In the genomic region with DNA sequence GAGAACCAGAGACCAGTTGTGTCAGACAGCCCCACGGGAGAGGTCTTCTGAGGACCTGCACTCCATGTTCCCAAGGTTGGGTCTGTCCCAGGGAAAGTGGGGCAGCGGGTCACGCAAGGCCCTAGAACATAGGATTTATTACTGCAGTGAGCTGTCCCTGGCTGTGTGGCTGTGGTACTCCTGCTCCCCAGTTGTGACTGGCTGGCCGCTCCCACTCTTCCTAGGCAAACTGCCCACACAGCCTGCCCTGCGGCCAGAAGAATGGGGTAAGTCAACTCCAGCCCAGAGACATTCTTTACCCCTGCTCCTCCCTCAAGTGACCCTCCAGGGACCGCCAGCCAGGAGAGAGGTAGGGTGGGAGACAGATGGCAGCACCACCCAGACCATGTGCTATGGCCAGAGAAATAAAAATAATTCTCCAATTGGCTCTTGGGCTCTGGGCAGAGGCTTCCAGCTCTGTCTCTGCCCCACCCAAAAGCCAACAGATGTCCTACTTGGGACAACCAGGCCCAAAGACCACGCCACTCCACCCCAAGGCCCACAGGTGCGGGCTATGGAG, we compare ENCODE assay signal across 10 mouse cellular contexts. TPM values are rescaled to one million over a fixed set of nuclear protein-coding genes. Genes with fewer than 3 reads are reported as not detected.
A peak's percentile ranks its signal among the peaks of the same experiment; 100 is the strongest.
DNase-seq lines count a peak whose midpoint lies in the region; ATAC-seq and TF ChIP-seq lines count a peak whose summit lies in the region.
"Had no signal": no experiment of that assay in that cellular context is flagged by ENCODE, and none has a peak within 500 bp of the region (broad histone marks: within the 10 kb centered on the region; RNA-seq: fewer than 3 reads in every experiment).

No protein-coding gene starts in this region.

- TF ChIP-seq CTCF in intestine, postnatal 0 days (IDR thresholded peaks at IDR 0.05; ENCODE audit: low read depth) = no peak
- TF ChIP-seq CTCF in lung, postnatal 0 days (IDR thresholded peaks at IDR 0.05) = no peak

- H3K36me3 ChIP-seq in intestine, postnatal 0 days (ENCODE audit: control insufficient read depth, insufficient read depth) = no peaks in the 10 kb centered on the region
- no peaks in the 10 kb centered on the region for H3K36me3 ChIP-seq in intestine, embryonic 16.5 days (ENCODE audit: control insufficient read depth, insufficient read depth, low read length)
- no peaks in the 10 kb centered on the region for H3K36me3 ChIP-seq in embryonic facial prominence, embryonic 14.5 days (ENCODE audit: control insufficient read depth, insufficient read depth, low read length)
- no peaks in the 10 kb centered on the region for H3K36me3 ChIP-seq in lung, postnatal 0 days (ENCODE audit: insufficient read depth, low read length)
- no peaks in the 10 kb centered on the region for H3K36me3 ChIP-seq in forebrain, embryonic 12.5 days (replicated peaks)

- TF ChIP-seq EP300 in lung, postnatal 0 days (IDR thresholded peaks at IDR 0.05) = no peak

- ATAC-seq in intestine, postnatal 0 days = no peak
- ATAC-seq in intestine, embryonic 16.5 days = no peak
- ATAC-seq in embryonic facial prominence, embryonic 14.5 days (ENCODE audit: low read depth) = peak; percentile 28; the same call in 1 of the 2 replicates
- peak; percentile 77 for ATAC-seq in lung, postnatal 0 days
- no peak for ATAC-seq in forebrain, embryonic 12.5 days (ENCODE audit: low FRiP score)

- H3K4me3 ChIP-seq in intestine, postnatal 0 days (ENCODE audit: low read depth, low read length) = no peak overlapping the region
- H3K4me3 ChIP-seq in intestine, embryonic 16.5 days (ENCODE audit: low read length) = no peak overlapping the region
- H3K4me3 ChIP-seq in embryonic facial prominence, embryonic 14.5 days (ENCODE audit: low read depth, low read length) = no peak overlapping the region
- H3K4me3 ChIP-seq in lung, postnatal 0 days (ENCODE audit: low read depth, low read length) = no peak overlapping the region
- H3K4me3 ChIP-seq in forebrain, embryonic 12.5 days (replicated peaks) = no peak overlapping the region
- H3K4me3 ChIP-seq: erythroblast, embryonic 14.5 days; megakaryocyte, embryonic 14.5 days had no signal

- H3K27ac ChIP-seq in intestine, postnatal 0 days (ENCODE audit: low read depth, low read length) = peak overlapping the region; percentile 46; the same call in 1 of the 2 replicates
- no peak overlapping the region for H3K27ac ChIP-seq in intestine, embryonic 16.5 days (ENCODE audit: low read length)
- H3K27ac ChIP-seq in embryonic facial prominence, embryonic 14.5 days (replicated peaks; ENCODE audit: low read depth, low read length) = no peak overlapping the region
- H3K27ac ChIP-seq in lung, postnatal 0 days (ENCODE audit: low read length) = peak overlapping the region; percentile 32; the same call in 1 of the 2 replicates
- H3K27ac ChIP-seq in forebrain, embryonic 12.5 days = no peak overlapping the region

- no peak overlapping the region for H3K9ac ChIP-seq in intestine, postnatal 0 days (ENCODE audit: low read depth, low read length)
- H3K9ac ChIP-seq in intestine, embryonic 16.5 days (ENCODE audit: low read depth, low read length) = no peak overlapping the region
- no peak overlapping the region for H3K9ac ChIP-seq in embryonic facial prominence, embryonic 14.5 days (ENCODE audit: low read depth, low read length)
- no peak overlapping the region for H3K9ac ChIP-seq in lung, postnatal 0 days (replicated peaks; ENCODE audit: low read depth)
- H3K9ac ChIP-seq in forebrain, embryonic 12.5 days = no peak overlapping the region

- DNase-seq in Muller cell, postnatal 12 days (ENCODE audit: inconsistent ontology term) = peak; percentile 76
- DNase-seq in embryonic facial prominence, embryonic 14.5 days (ENCODE audit: low spot score) = no peak
- DNase-seq in lung, postnatal 0 days (ENCODE audit: low spot score) = peak; percentile 57
- no peak for DNase-seq in T-cell, adult 2 months (ENCODE audit: low spot score)
- no peak for DNase-seq in urinary bladder, postnatal 10 days (ENCODE audit: low spot score)

- no peaks in the 10 kb centered on the region for H3K4me1 ChIP-seq in intestine, postnatal 0 days (replicated peaks; ENCODE audit: control insufficient read depth, insufficient read depth, low read length)
- peaks cover 12% of the 10 kb centered on the region for H3K4me1 ChIP-seq in intestine, embryonic 16.5 days (ENCODE audit: control insufficient read depth, insufficient read depth, low read length)
- peaks cover 2% of the 10 kb centered on the region for H3K4me1 ChIP-seq in embryonic facial prominence, embryonic 14.5 days (ENCODE audit: control insufficient read depth, insufficient read depth, low read length)
- peaks cover 5% of the 10 kb centered on the region; the same call in 1 of the 2 replicates for H3K4me1 ChIP-seq in lung, postnatal 0 days (ENCODE audit: insufficient read depth, low read depth, low read length)
- no peaks in the 10 kb centered on the region for H3K4me1 ChIP-seq in forebrain, embryonic 12.5 days
- H3K4me1 ChIP-seq: megakaryocyte, embryonic 14.5 days had no signal

- WGBS in intestine, postnatal 0 days = 73% methylated on average over 8 of the region's 8 CpGs
- 73% methylated on average over 8 of the region's 8 CpGs for WGBS in intestine, embryonic 16.5 days
- WGBS in embryonic facial prominence, embryonic 14.5 days = 92% methylated on average over 8 of the region's 8 CpGs
- WGBS in lung, postnatal 0 days = 67% methylated on average over 8 of the region's 8 CpGs
- 92% methylated on average over 8 of the region's 8 CpGs for WGBS in forebrain, embryonic 12.5 days

- H3K27me3 ChIP-seq in intestine, postnatal 0 days (replicated peaks; ENCODE audit: control insufficient read depth, insufficient read depth, low read length) = no peaks in the 10 kb centered on the region
- H3K27me3 ChIP-seq in intestine, embryonic 16.5 days (replicated peaks; ENCODE audit: control insufficient read depth, insufficient read depth, low read length) = no peaks in the 10 kb centered on the region
- no peaks in the 10 kb centered on the region for H3K27me3 ChIP-seq in embryonic facial prominence, embryonic 14.5 days (replicated peaks; ENCODE audit: control insufficient read depth, insufficient read depth, low read length)
- no peaks in the 10 kb centered on the region for H3K27me3 ChIP-seq in lung, postnatal 0 days (replicated peaks; ENCODE audit: insufficient read depth, low read length)
- H3K27me3 ChIP-seq in forebrain, embryonic 12.5 days = 0 out of 2 replicates have a peak, but pooled peaks cover 10% of the 10 kb centered on the region

- no peaks in the 10 kb centered on the region for H3K9me3 ChIP-seq in intestine, postnatal 0 days (ENCODE audit: control insufficient read depth)
- no peaks in the 10 kb centered on the region for H3K9me3 ChIP-seq in intestine, embryonic 16.5 days (ENCODE audit: control insufficient read depth, low read length)
- no peaks in the 10 kb centered on the region for H3K9me3 ChIP-seq in embryonic facial prominence, embryonic 14.5 days (ENCODE audit: control insufficient read depth, low read length)
- H3K9me3 ChIP-seq in lung, postnatal 0 days (ENCODE audit: low read length) = no peaks in the 10 kb centered on the region
- no peaks in the 10 kb centered on the region for H3K9me3 ChIP-seq in forebrain, embryonic 12.5 days

- H3K4me2 ChIP-seq in intestine, postnatal 0 days (replicated peaks; ENCODE audit: low read depth) = no peak overlapping the region
- H3K4me2 ChIP-seq in intestine, embryonic 16.5 days (ENCODE audit: low read depth, low read length) = no peak overlapping the region
- H3K4me2 ChIP-seq in embryonic facial prominence, embryonic 14.5 days (ENCODE audit: low read depth, low read length) = no peak overlapping the region
- H3K4me2 ChIP-seq in lung, postnatal 0 days (replicated peaks; ENCODE audit: low read depth, low read length) = no peak overlapping the region
- H3K4me2 ChIP-seq in forebrain, embryonic 12.5 days = no peak overlapping the region

RNA-seq across cellular contexts. Expression of a gene that starts 25.0 kb away (rescaled TPM):
- polyA plus RNA-seq in intestine, postnatal 0 days (2015; fragmentation: Nextera tagmentation; extraction: Ambion mirVana) = 1.4 and 1.5 TPM in 2 replicates
- 2.1 and 2.3 TPM in 2 replicates for polyA plus RNA-seq in intestine, embryonic 16.5 days (2015; fragmentation: Nextera tagmentation; extraction: Ambion mirVana)
- polyA plus RNA-seq in embryonic facial prominence, embryonic 14.5 days (2014; fragmentation: Nextera tagmentation; extraction: Ambion mirVana) = 6.3 and 8.9 TPM in 2 replicates
- 9.6 and 10.3 TPM in 2 replicates for polyA plus RNA-seq in lung, postnatal 0 days (2015; fragmentation: Nextera tagmentation; extraction: Ambion mirVana)
- 0.85 and 0.88 TPM in 2 replicates for polyA plus RNA-seq in forebrain, embryonic 12.5 days (2016; fragmentation: Nextera tagmentation; extraction: Ambion mirVana)
- polyA plus RNA-seq: erythroblast, embryonic 14.5 days had no signal

Comparison
In these comparisons a context has a peak if more than half of its experiments do, and no peak if none do; other contexts are left out.
1. H3K27ac ChIP-seq: peak in intestine, postnatal 0 days (single experiment) and lung, postnatal 0 days (single experiment); none in intestine, embryonic 16.5 days (single experiment), embryonic facial prominence, embryonic 14.5 days (single experiment) and forebrain, embryonic 12.5 days (single experiment).
2. ATAC-seq: peak in embryonic facial prominence, embryonic 14.5 days (single experiment) and lung, postnatal 0 days (single experiment); none in intestine, postnatal 0 days (single experiment), intestine, embryonic 16.5 days (single experiment) and forebrain, embryonic 12.5 days (single experiment).
3. DNase-seq: peak in Muller cell, postnatal 12 days (single experiment) and lung, postnatal 0 days (single experiment); none in embryonic facial prominence, embryonic 14.5 days (single experiment), T-cell, adult 2 months (single experiment) and urinary bladder, postnatal 10 days (single experiment).